Mouse (Mus musculus) hindbrain, embryonic 11.5 days (tissue): ENCODE results near the gene Ass1. TPM values are rescaled to one million over a fixed set of nuclear protein-coding genes. Genes with fewer than 3 reads are reported as not detected.

Experiments
- ATAC-seq: fragments of 200-750 bp; cut with Nextera tagmentation; 2 replicates; pipeline ENCODE4 v1.8.0; 2017; ENCODE audit warnings: mild to moderate bottlenecking, moderate TSS enrichment, moderate library complexity; ENCODE audit not compliant: low FRiP score
- DNase-seq: peaks from one replicate; pipeline ENCODE4 v3.0.0-alpha.2; 2015; ENCODE audit warnings: low spot score
- H3K27ac ChIP-seq: fragments of 300-500 bp; sonication (generic); 2 replicates; pipeline ENCODE4 v1.5.1; 2014; ENCODE audit warnings: mild to moderate bottlenecking, low read depth, low read length
- H3K27me3 ChIP-seq: fragments of 300-500 bp; sonication (generic); 2 replicates; pipeline ENCODE4 v1.6.1; 2014; ENCODE audit warnings: mild to moderate bottlenecking, low read length, moderate library complexity, mixed read lengths; ENCODE audit not compliant: control insufficient read depth, insufficient read depth
- H3K36me3 ChIP-seq: fragments of 300-500 bp; sonication (generic); 2 replicates; pipeline ENCODE4 v1.6.1; 2014; ENCODE audit warnings: mild to moderate bottlenecking, low read length, moderate library complexity, mixed read lengths; ENCODE audit not compliant: control insufficient read depth, insufficient read depth
- H3K4me1 ChIP-seq: fragments of 300-500 bp; sonication (generic); replicated peaks from 2 replicates; pipeline ENCODE4 v1.6.1; 2014; ENCODE audit warnings: low read length, mixed read lengths; ENCODE audit not compliant: control insufficient read depth, insufficient read depth
- H3K4me2 ChIP-seq: fragments of 300-500 bp; sonication (generic); replicated peaks from 2 replicates; pipeline ENCODE4 v1.6.1; 2014; ENCODE audit warnings: mild to moderate bottlenecking, low read depth, low read length
- H3K4me3 ChIP-seq: fragments of 300-500 bp; sonication (generic); 2 replicates; pipeline ENCODE4 v1.5.1; 2014; ENCODE audit warnings: low read depth, low read length
- H3K9ac ChIP-seq: fragments of 300-500 bp; sonication (generic); 2 replicates; pipeline ENCODE4 v1.6.1; 2014; ENCODE audit warnings: low read depth, low read length
- H3K9me3 ChIP-seq: fragments of 300-500 bp; sonication (generic); 2 replicates; pipeline ENCODE4 v1.6.1; 2016; ENCODE audit warnings: low read length; ENCODE audit not compliant: control insufficient read depth
- WGBS: fragments of 180-500 bp; shearing (Covaris S2); extraction: QIAGEN DNeasy Blood & Tissue Kit; methylation state at CpG from one replicate; pipeline ENCODE4 v1.1.7; 2014; 5-methylcytosine and 5-hydroxymethylcytosine counted together
- polyA plus RNA-seq: library from polyadenylated mRNA; unstranded; fragments of >200 nt; fragmentation: Nextera tagmentation; extraction: Ambion mirVana; gene quantifications from 2 replicates; pipeline ENCODE4 v1.2.1, GENCODE M21; 2014

The Ass1 gene
- polyA plus RNA-seq, 1 experiment from 2014 or later, result 10.3 TPM

- Histone ChIP-seq H3K9me3 (no peaks in the 10 kb centered on the region), H3K4me1 (peaks cover 11% of the 10 kb centered on the region), H3K27me3 (peaks cover 84% of the 10 kb centered on the region), H3K4me3 (no peak overlapping the region), H3K27ac (no peak overlapping the region), H3K4me2 (no peak overlapping the region), H3K36me3 (no peaks in the 10 kb centered on the region), H3K9ac (no peak overlapping the region)
- DNase-seq (no peak), ATAC-seq (no peak)
- WGBS, result 89% methylated on average over 2 of the region's 2 CpGs
These were observed 20.5 kb downstream of the Ass1 start for GRCm38 (mm10) chr2:31490556-31490955.

GRCm38 (mm10) chr2:31492308-31492707 is 22.3 kb downstream of the Ass1 start:
- Histone ChIP-seq H3K4me2 (no peak overlapping the region), H3K9me3 (no peaks in the 10 kb centered on the region), H3K27ac (no peak overlapping the region), H3K9ac (no peak overlapping the region), H3K27me3 (peaks cover 82% of the 10 kb centered on the region), H3K4me3 (no peak overlapping the region), H3K36me3 (no peaks in the 10 kb centered on the region), H3K4me1 (peaks cover 12% of the 10 kb centered on the region)
- DNase-seq, result no peak
- no peak for ATAC-seq
- 94% methylated on average over 8 of the region's 8 CpGs for WGBS

- DNase-seq (no peak), ATAC-seq (no peak)
- Histone ChIP-seq H3K4me3 (no peak overlapping the region), H3K9ac (no peak overlapping the region), H3K27ac (no peak overlapping the region), H3K27me3 (peaks cover 82% of the 10 kb centered on the region), H3K4me2 (no peak overlapping the region), H3K9me3 (no peaks in the 10 kb centered on the region), H3K36me3 (no peaks in the 10 kb centered on the region), H3K4me1 (peaks cover 21% of the 10 kb centered on the region)
- WGBS, result 45% methylated on average over 11 of the region's 11 CpGs
These were observed 23.2 kb downstream of the Ass1 start for GRCm38 (mm10) chr2:31493243-31493642.

GRCm38 (mm10) chr2:31494315-31494714 is 24.3 kb downstream of the Ass1 start:
- ATAC-seq, result peak; percentile 15; the same call in 1 of the 2 replicates
- Histone ChIP-seq H3K36me3 (no peaks in the 10 kb centered on the region), H3K4me3 (no peak overlapping the region), H3K27me3 (peaks cover 82% of the 10 kb centered on the region), H3K27ac (no peak overlapping the region), H3K4me1 (peaks cover 28% of the 10 kb centered on the region), H3K9me3 (no peaks in the 10 kb centered on the region), H3K4me2 (no peak overlapping the region), H3K9ac (no peak overlapping the region)
- no peak for DNase-seq
- WGBS, result 39% methylated on average over 5 of the region's 5 CpGs

GRCm38 (mm10) chr2:31495046-31495476 is 25.1 kb downstream of the Ass1 start:
- 28% methylated on average over 13 of the region's 13 CpGs for WGBS
- H3K9me3 ChIP-seq, result no peaks in the 10 kb centered on the region
- no peak overlapping the region; the same call in 1 of the 2 replicates for H3K9ac ChIP-seq
- H3K4me2 ChIP-seq, result no peak overlapping the region
- H3K27ac ChIP-seq, result peak overlapping the region; percentile 42; the same call in 1 of the 2 replicates
- peak; percentile 71 for DNase-seq
- peak; percentile 66 for ATAC-seq
- no peaks in the 10 kb centered on the region for H3K36me3 ChIP-seq
- peaks cover 30% of the 10 kb centered on the region for H3K4me1 ChIP-seq
- H3K27me3 ChIP-seq, result peaks cover 80% of the 10 kb centered on the region
- no peak overlapping the region for H3K4me3 ChIP-seq

- no peaks in the 10 kb centered on the region for H3K36me3 ChIP-seq
- H3K4me3 ChIP-seq, result no peak overlapping the region
- H3K9me3 ChIP-seq, result no peaks in the 10 kb centered on the region
- peaks cover 32% of the 10 kb centered on the region for H3K4me1 ChIP-seq
- H3K4me2 ChIP-seq, result no peak overlapping the region
- DNase-seq, result no peak
- H3K27ac ChIP-seq, result no peak overlapping the region
- no peak overlapping the region for H3K9ac ChIP-seq
- peaks cover 74% of the 10 kb centered on the region for H3K27me3 ChIP-seq
- WGBS, result 40% methylated on average over 1 of the region's 1 CpGs
- ATAC-seq, result no peak
These were observed 26.1 kb downstream of the Ass1 start for GRCm38 (mm10) chr2:31496141-31496540.

GRCm38 (mm10) chr2:31497113-31497512 is 27.1 kb downstream of the Ass1 start:
- 47% methylated on average over 7 of the region's 7 CpGs for WGBS
- Histone ChIP-seq H3K27ac (no peak overlapping the region), H3K27me3 (peaks cover 74% of the 10 kb centered on the region), H3K4me1 (peaks cover 32% of the 10 kb centered on the region), H3K4me3 (no peak overlapping the region), H3K9ac (no peak overlapping the region), H3K9me3 (no peaks in the 10 kb centered on the region), H3K4me2 (no peak overlapping the region), H3K36me3 (no peaks in the 10 kb centered on the region)
- DNase-seq, result no peak
- no peak for ATAC-seq

- no peak overlapping the region for H3K4me2 ChIP-seq
These were observed 27.6 kb downstream of the Ass1 start for GRCm38 (mm10) chr2:31497635-31498034.

More at GRCm38 (mm10) chr2:31497635-31498034, 27.6 kb downstream of the Ass1 start:
- H3K9ac ChIP-seq, result no peak overlapping the region
- 0 out of 2 replicates have a peak overlapping the region, but pooled peaks have one; percentile 20 for H3K27ac ChIP-seq
- DNase-seq, result no peak
- H3K4me1 ChIP-seq, result peaks cover 32% of the 10 kb centered on the region
- no peak for ATAC-seq
- H3K36me3 ChIP-seq, result no peaks in the 10 kb centered on the region
- WGBS, result 45% methylated on average over 19 of the region's 19 CpGs
- peaks cover 76% of the 10 kb centered on the region for H3K27me3 ChIP-seq
- no peak overlapping the region for H3K4me3 ChIP-seq
- no peaks in the 10 kb centered on the region for H3K9me3 ChIP-seq
